Mouse (Mus musculus) C2C12 (cell line): ENCODE results near the gene Bmp8b. TPM values are rescaled to one million over a fixed set of nuclear protein-coding genes. Genes with fewer than 3 reads are reported as not detected.

Source experiments
- H3K27me3 ChIP-seq: one replicate; pipeline ENCODE4 v1.6.1; 2011; ENCODE audit not compliant: control insufficient read depth, insufficient read depth, insufficient read length
- H3K36me3 ChIP-seq: one replicate; pipeline ENCODE4 v1.6.1; 2011; ENCODE audit not compliant: control insufficient read depth, insufficient read depth
- H3K4me3 ChIP-seq: one replicate; pipeline ENCODE4 v1.5.1; 2011; ENCODE audit warnings: mild to moderate bottlenecking, control low read depth; ENCODE audit not compliant: poor library complexity, insufficient read depth, severe bottlenecking
- H3K79me2 ChIP-seq: one replicate; pipeline ENCODE4 v1.6.1; 2011; ENCODE audit not compliant: control insufficient read depth, insufficient read depth
- H3K79me3 ChIP-seq: one replicate; pipeline ENCODE4 v1.6.1; 2011; ENCODE audit warnings: low read depth, control low read depth
- H3ac ChIP-seq: one replicate; pipeline ENCODE3; 2011; ENCODE audit warnings: low read depth; ENCODE audit not compliant: control insufficient read depth, insufficient read length
- CEBPB ChIP-seq: IDR thresholded peaks from one replicate; pipeline ENCODE4 v1.6.1; 2011; ENCODE audit warnings: low read depth, mild to moderate bottlenecking, control low read depth, moderate library complexity
- CTCF ChIP-seq: IDR thresholded peaks from one replicate; pipeline ENCODE4 v1.5.1; 2011; ENCODE audit not compliant: control insufficient read depth, insufficient read depth, insufficient read length
- FOSL1 ChIP-seq: IDR thresholded peaks from one replicate; pipeline ENCODE4 v1.8.0; 2011; ENCODE audit warnings: mild to moderate bottlenecking, low read length; ENCODE audit not compliant: poor library complexity, insufficient read depth, severe bottlenecking
- MAX ChIP-seq: IDR thresholded peaks from one replicate; pipeline ENCODE4 v1.6.1; 2011; ENCODE audit warnings: mild to moderate bottlenecking, control low read depth
- MYOD1 ChIP-seq: IDR thresholded peaks from one replicate; pipeline ENCODE4 v1.6.1; 2011; ENCODE audit warnings: low read depth; ENCODE audit not compliant: control insufficient read depth, insufficient read length
- MYOG ChIP-seq: IDR thresholded peaks from one replicate; pipeline ENCODE4 v1.6.1; 2011; ENCODE audit not compliant: control insufficient read depth, insufficient read length; ENCODE audit errors: extremely low read depth
- USF1 ChIP-seq: IDR thresholded peaks from one replicate; pipeline ENCODE4 v1.6.1; 2011; ENCODE audit warnings: low read depth, mild to moderate bottlenecking, control low read depth, moderate library complexity
- polyA plus RNA-seq: library from polyadenylated mRNA; unstranded; fragments of >200 nt; fragmentation: generic; extraction: Trizol; gene quantifications from one replicate; pipeline ENCODE4 v1.2.1, GENCODE M21; 2012; ENCODE audit warnings: missing spikeins

Bmp8b gene
- polyA plus RNA-seq, 1 experiment: not detected

GRCm38 (mm10) chr4:123076928-123077327 is 28.0 kb upstream of the Bmp8b start:
- no peak for TF ChIP-seq USF1
- no peak for TF ChIP-seq CEBPB
- no peak for TF ChIP-seq MYOD1
- TF ChIP-seq MAX: no peak
- TF ChIP-seq MYOG: no peak
- no peak for TF ChIP-seq FOSL1
- no peak for TF ChIP-seq CTCF
- Histone ChIP-seq H3K36me3 (no peaks in the 10 kb centered on the region), H3K27me3 (peaks cover 15% of the 10 kb centered on the region), H3K4me3 (no peak overlapping the region), H3K79me3 (no peaks in the 10 kb centered on the region), H3ac (no peak overlapping the region), H3K79me2 (no peaks in the 10 kb centered on the region)

DNA sequence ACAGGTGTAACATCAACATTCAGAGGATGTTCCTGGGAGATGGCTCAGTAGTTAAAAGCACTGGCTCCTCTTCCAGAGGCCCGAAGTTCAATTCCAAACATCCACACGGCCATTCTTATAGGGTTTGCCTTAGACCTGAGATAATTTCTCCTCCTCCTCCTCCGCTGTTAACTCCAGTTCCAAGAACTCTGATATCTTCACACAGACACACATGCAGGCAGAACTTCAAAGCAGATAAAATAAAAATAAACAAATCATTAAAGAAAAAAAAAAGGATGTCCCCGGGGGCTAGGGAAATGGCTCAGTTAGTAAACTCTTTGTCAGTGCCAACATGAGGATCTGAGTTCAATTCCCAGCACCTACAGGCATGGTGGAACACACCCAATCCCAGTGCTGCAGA is 26.7 kb upstream of the Bmp8b start:
- TF ChIP-seq FOSL1 (no peak), CTCF (no peak), USF1 (no peak), CEBPB (no peak), MAX (no peak), MYOD1 (no peak), MYOG (no peak)
- Histone ChIP-seq H3K27me3 (peaks cover 15% of the 10 kb centered on the region), H3K36me3 (no peaks in the 10 kb centered on the region), H3K79me3 (no peaks in the 10 kb centered on the region), H3K79me2 (no peaks in the 10 kb centered on the region), H3ac (no peak overlapping the region), H3K4me3 (no peak overlapping the region)

- no peaks in the 10 kb centered on the region for H3K79me3 ChIP-seq
- H3ac ChIP-seq: no peak overlapping the region
- peaks cover 7% of the 10 kb centered on the region for H3K27me3 ChIP-seq
- H3K4me3 ChIP-seq: no peak overlapping the region
- TF ChIP-seq MYOD1 (no peak), CTCF (no peak), USF1 (no peak), FOSL1 (no peak)
- H3K36me3 ChIP-seq: no peaks in the 10 kb centered on the region
- no peaks in the 10 kb centered on the region for H3K79me2 ChIP-seq
These were observed 24.2 kb upstream of the Bmp8b start for GRCm38 (mm10) chr4:123080791-123081190.

- Histone ChIP-seq H3K79me2 (no peaks in the 10 kb centered on the region), H3ac (no peak overlapping the region), H3K79me3 (no peaks in the 10 kb centered on the region), H3K27me3 (peaks cover 7% of the 10 kb centered on the region), H3K36me3 (no peaks in the 10 kb centered on the region), H3K4me3 (no peak overlapping the region)
- TF ChIP-seq USF1: no peak
- TF ChIP-seq CTCF: peak; percentile 68
- no peak for TF ChIP-seq CEBPB
- TF ChIP-seq FOSL1: no peak
These were observed 22.4 kb upstream of the Bmp8b start for GRCm38 (mm10) chr4:123082283-123083163.

DNA sequence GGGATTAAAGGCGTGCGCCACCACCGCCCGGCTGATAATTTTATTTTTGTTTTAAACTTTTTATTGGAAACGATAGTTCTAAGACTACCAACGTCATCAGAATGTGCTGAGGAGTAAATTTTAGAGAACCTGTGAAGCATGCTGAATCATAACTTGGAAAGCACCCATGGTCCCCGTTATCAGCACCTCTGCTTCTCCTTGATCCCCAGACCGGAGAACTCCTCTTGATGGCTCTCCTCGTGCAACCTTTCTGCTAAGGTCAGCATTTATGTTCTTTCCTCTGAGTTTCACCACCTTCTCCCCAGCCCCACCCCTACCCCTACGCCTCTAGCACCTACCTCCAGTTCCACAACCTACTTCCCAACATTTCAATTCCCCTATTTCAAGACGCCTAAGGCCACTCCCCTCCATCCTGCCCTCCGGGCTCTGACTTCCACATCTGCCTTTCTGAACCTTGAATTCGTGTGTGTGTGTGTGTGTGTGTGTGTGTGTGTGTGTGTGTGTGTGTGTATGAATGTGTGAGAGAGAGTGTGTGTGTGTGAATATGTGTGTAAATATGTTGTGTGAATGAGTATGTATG is 21.6 kb upstream of the Bmp8b start:
- Histone ChIP-seq H3K27me3 (peaks cover 8% of the 10 kb centered on the region), H3K4me3 (no peak overlapping the region), H3K79me3 (no peaks in the 10 kb centered on the region), H3K36me3 (no peaks in the 10 kb centered on the region), H3K79me2 (no peaks in the 10 kb centered on the region), H3ac (no peak overlapping the region)
- TF ChIP-seq FOSL1 (no peak), CTCF (no peak)

DNA sequence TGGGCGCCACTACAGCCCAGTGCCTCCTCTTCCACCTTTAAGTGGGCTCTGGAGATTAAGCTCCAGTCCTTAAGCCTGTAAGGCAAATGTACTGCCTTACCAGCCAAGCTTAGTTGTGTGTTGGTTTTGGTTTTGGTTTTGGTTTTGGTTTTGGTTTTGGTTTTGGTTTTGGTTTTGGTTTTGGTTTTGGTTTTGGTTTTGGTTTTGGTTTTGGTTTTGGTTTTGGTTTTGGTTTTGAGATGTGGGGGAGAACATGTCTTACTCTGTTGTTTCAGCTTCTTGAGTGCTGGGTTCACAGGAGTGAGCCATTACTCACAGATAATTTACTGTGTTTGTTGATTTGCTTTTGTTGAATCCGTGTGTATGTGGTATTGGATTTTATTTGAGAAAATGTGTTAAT is 19.7 kb upstream of the Bmp8b start:
- Histone ChIP-seq H3K79me2 (no peaks in the 10 kb centered on the region), H3K4me3 (no peak overlapping the region), H3K79me3 (no peaks in the 10 kb centered on the region), H3K36me3 (no peaks in the 10 kb centered on the region), H3ac (no peak overlapping the region), H3K27me3 (peaks cover 9% of the 10 kb centered on the region)
- TF ChIP-seq CTCF (no peak), MYOG (no peak), CEBPB (no peak)
